Mouse (Mus musculus): ENCODE results near the gene Osbpl8. TPM values are rescaled to one million over a fixed set of nuclear protein-coding genes. Genes with fewer than 3 reads are reported as not detected.

Gene Osbpl8
- total and polyA plus RNA-seq, 3 experiments, result 12.9 to 26.4 (median 23.4) TPM

DNA sequence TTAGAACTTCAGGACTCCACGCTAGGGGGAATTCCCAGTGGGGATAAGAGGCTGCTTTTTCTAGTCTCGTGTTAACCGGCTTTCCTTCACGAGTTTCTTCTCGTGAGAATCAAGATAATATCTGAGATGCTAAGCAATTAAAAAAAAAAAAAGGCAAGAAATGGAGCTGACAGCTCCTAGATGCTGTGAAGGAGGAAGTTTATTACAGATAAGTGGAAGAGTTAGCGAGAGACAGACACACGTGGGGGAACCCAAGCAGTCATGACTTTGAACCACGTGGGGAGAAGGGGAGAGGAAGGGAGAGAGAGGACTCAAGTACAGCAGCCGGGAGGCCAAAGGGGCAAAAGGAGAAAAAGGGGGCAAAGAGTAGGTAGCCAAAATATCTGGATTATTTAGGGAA, 46.3 kb upstream of the Osbpl8 start:
- no peaks in the 10 kb centered on the region for H3K79me2 ChIP-seq (replicated peaks; ENCODE audit: control insufficient read depth, extremely low read depth, insufficient read depth, poor library complexity, severe bottlenecking)
- no peaks in the 10 kb centered on the region for H3K36me3 ChIP-seq (replicated peaks in 1 of 2; ENCODE audit: control insufficient read depth in 1 of 2, insufficient read depth in 1 of 2, low read length in 1 of 2)
- no peaks in the 10 kb centered on the region for H3K9me3 ChIP-seq (replicated peaks; ENCODE audit: low read length)
- in situ Hi-C loops (cut with MboI; ENCODE audit: low pct_ligation_motif_present, low pct_unique_long_range_greater_than_20kb, low sequenced_read_pairs) (loop anchor here (10.0 to 25.0 kb wide), 2 partner anchors 57 to 519 kb away; no protein-coding TSS in a partner anchor), dilution Hi-C loops (cut with MboI; ENCODE audit: extremely low pct_ligation_motif_present, extremely low pct_unique_long_range_greater_than_20kb, low sequenced_read_pairs) (no loop called here)
- no peaks in the 10 kb centered on the region for H3K27me3 ChIP-seq (replicated peaks)
- no peak overlapping the region for H3K4me3 ChIP-seq (replicated peaks in 1 of 3; ENCODE audit: low read depth in 2 of 3, low read length in 2 of 3, poor library complexity in 1 of 3)
- DNase-seq (ENCODE audit: extremely low read depth), result no peak
- TF ChIP-seq RCOR1 (conservative IDR thresholded peaks at IDR 0.05; ENCODE audit: low read depth, low read length), result no peak
- TF ChIP-seq HCFC1 (IDR thresholded peaks at IDR 0.05; ENCODE audit: low read depth, low read length), result no peak
- TF ChIP-seq MAZ (IDR thresholded peaks at IDR 0.05; ENCODE audit: low read depth, low read length), result no peak
- no peak for TF ChIP-seq NELFE (IDR thresholded peaks at IDR 0.05; ENCODE audit: low read depth, low read length)
- no peak for TF ChIP-seq CHD1 (IDR thresholded peaks at IDR 0.05; ENCODE audit: low read depth, low read length)
- TF ChIP-seq ELF1 (IDR thresholded peaks at IDR 0.05; ENCODE audit: low read depth, low read length), result no peak
- no peak for TF ChIP-seq IRF4 (IDR thresholded peaks at IDR 0.05; ENCODE audit: low read depth, low read length)
- TF ChIP-seq NRF1 (IDR thresholded peaks at IDR 0.05; ENCODE audit: low read depth, low read length), result no peak
- no peak for TF ChIP-seq SMC3 (IDR thresholded peaks at IDR 0.05; ENCODE audit: low read depth, low read length)
- no peak for TF ChIP-seq TBP (conservative IDR thresholded peaks at IDR 0.05; ENCODE audit: low read depth, low read length)
- TF ChIP-seq CHD2 (IDR thresholded peaks at IDR 0.05; ENCODE audit: low read length), result no peak
- peak; percentile 64; the same call in 1 of the 2 replicates for TF ChIP-seq MYC (IDR thresholded peaks at IDR 0.05; ENCODE audit: low read depth, low read length)
- TF ChIP-seq GABPA (IDR thresholded peaks at IDR 0.05; ENCODE audit: insufficient replicate concordance, low read depth, low read length), result no peak
- TF ChIP-seq MAFK (IDR thresholded peaks at IDR 0.05; ENCODE audit: insufficient replicate concordance, low read length), result no peak
- TF ChIP-seq TCF12 (IDR thresholded peaks at IDR 0.05; ENCODE audit: low read depth, low read length), result no peak
- peak; percentile 79 for TF ChIP-seq MAX (IDR thresholded peaks at IDR 0.05; ENCODE audit: low read length)
- no peak for TF ChIP-seq KAT2A (IDR thresholded peaks at IDR 0.05; ENCODE audit: insufficient replicate concordance, low read length)
- no peak for TF ChIP-seq PAX5 (IDR thresholded peaks at IDR 0.05; ENCODE audit: low read length)
- TF ChIP-seq BHLHE40 (IDR thresholded peaks at IDR 0.05; ENCODE audit: low read depth, low read length), result peak; percentile 43
- TF ChIP-seq E2F4 (IDR thresholded peaks at IDR 0.05; ENCODE audit: insufficient replicate concordance, low read depth, low read length), result no peak
- TF ChIP-seq EP300 (IDR thresholded peaks at IDR 0.05; ENCODE audit: low read length), result no peak
- TF ChIP-seq RAD21 (IDR thresholded peaks at IDR 0.05; ENCODE audit: low read depth, low read length), result no peak
- TF ChIP-seq ETS1 (conservative IDR thresholded peaks at IDR 0.05; ENCODE audit: low read depth, low read length), result 0 out of 2 replicates have a peak, but pooled peaks have one; percentile 4
- TF ChIP-seq ZKSCAN1 (IDR thresholded peaks at IDR 0.05; ENCODE audit: borderline replicate concordance, low read depth, low read length), result no peak
- TF ChIP-seq JUN (IDR thresholded peaks at IDR 0.05; ENCODE audit: insufficient read depth, low read depth, low read length), result no peak
- no peak for TF ChIP-seq ZC3H11A (IDR thresholded peaks at IDR 0.05; ENCODE audit: low read depth, low read length)
- TF ChIP-seq MEF2A (IDR thresholded peaks at IDR 0.05; ENCODE audit: borderline replicate concordance, low read depth, low read length), result no peak
- TF ChIP-seq SIN3A (IDR thresholded peaks at IDR 0.05; ENCODE audit: low read length), result no peak
- TF ChIP-seq UBTF (IDR thresholded peaks at IDR 0.05; ENCODE audit: low read depth, low read length), result no peak
- TF ChIP-seq JUND (conservative IDR thresholded peaks at IDR 0.05; ENCODE audit: low read depth, low read length), result no peak
- no peak for TF ChIP-seq CTCF (conservative IDR thresholded peaks at IDR 0.05 in 1 of 2, IDR thresholded peaks at IDR 0.05 in 1 of 2; ENCODE audit: low read depth in 2 of 2, low read length in 2 of 2)
- no peak for TF ChIP-seq POLR2A (IDR thresholded peaks at IDR 0.05; ENCODE audit: low read depth, low read length)
- TF ChIP-seq ZNF384 (IDR thresholded peaks at IDR 0.05; ENCODE audit: low read depth, low read length), result no peak
- TF ChIP-seq USF2 (conservative IDR thresholded peaks at IDR 0.05; ENCODE audit: low read depth, low read length), result no peak
- TF ChIP-seq POLR2AphosphoS2 (IDR thresholded peaks at IDR 0.05; ENCODE audit: low read depth, low read length), result no peak
- TF ChIP-seq MXI1 (IDR thresholded peaks at IDR 0.05; ENCODE audit: low read depth, low read length), result peak; percentile 54; the same call in 1 of the 2 replicates
- TF ChIP-seq USF1 (IDR thresholded peaks at IDR 0.05; ENCODE audit: low read depth, low read length), result peak; percentile 9; the same call in 1 of the 2 replicates
- no peak for TF ChIP-seq ZMIZ1 (IDR thresholded peaks at IDR 0.05; ENCODE audit: low read depth, low read length)
- no peak overlapping the region for H3K27ac ChIP-seq (ENCODE audit: insufficient read depth, low read depth)
- peaks cover 18 to 42% of the 10 kb centered on the region in 2 experiments for H3K4me1 ChIP-seq (ENCODE audit: control insufficient read depth in 1 of 2, insufficient read depth in 2 of 2)
- no peak overlapping the region for H3K9ac ChIP-seq (ENCODE audit: insufficient read depth, low read depth)
- H3K4me2 ChIP-seq (ENCODE audit: insufficient read depth, low read depth, poor library complexity, severe bottlenecking), result no peak overlapping the region

All from CH12.LX (cell line).